8 mouse cellular contexts compared by ENCODE assay signal in the genomic region with DNA sequence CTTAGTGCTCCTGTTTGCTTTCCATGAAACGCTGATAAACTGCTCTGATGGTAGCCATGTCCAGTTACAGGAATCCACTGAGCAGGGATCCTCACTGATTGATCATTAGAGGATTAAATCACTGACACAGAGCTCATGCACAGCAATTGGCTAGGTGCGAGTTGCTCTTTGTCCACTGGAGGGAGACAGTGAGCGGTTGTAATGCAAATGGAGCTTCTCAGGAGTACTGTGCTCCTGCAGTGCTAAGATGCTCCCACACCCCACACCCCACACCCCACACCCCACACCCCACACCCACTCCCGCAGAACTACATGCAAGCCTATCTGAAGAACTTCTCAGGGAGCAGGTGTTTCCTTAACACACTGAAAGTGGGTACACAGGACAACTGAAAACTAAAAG. TPM values are rescaled to one million over a fixed set of nuclear protein-coding genes. Genes with fewer than 3 reads are reported as not detected.
DNase-seq lines count a peak whose midpoint lies in the region; ATAC-seq lines count a peak whose summit lies in the region.
"Not testable (repeated sequence)": the region's sequence is repeated elsewhere in the genome, so short reads cannot be mapped to it uniquely, and the experiment has no call there.

No protein-coding gene starts in this region.

- H3K9me3 ChIP-seq in intestine, embryonic 16.5 days (ENCODE audit: control insufficient read depth, low read length): not testable (repeated sequence)

- H3K9ac ChIP-seq in intestine, embryonic 16.5 days (ENCODE audit: low read depth, low read length): not testable (repeated sequence)

- H3K27ac ChIP-seq in intestine, embryonic 16.5 days (ENCODE audit: low read length): not testable (repeated sequence)

- not testable (repeated sequence) for H3K4me1 ChIP-seq in intestine, embryonic 16.5 days (ENCODE audit: control insufficient read depth, insufficient read depth, low read length)

- WGBS in intestine, embryonic 16.5 days: 6% methylated on average over 4 of the region's 4 CpGs

- DNase-seq in R1 (ENCODE audit: low read depth, low spot score): peak; percentile 58
- DNase-seq in gastrocnemius, adult 8-10 months (ENCODE audit: low spot score in 2 of 2): peak; percentile 5 to 20
- DNase-seq in left cerebral cortex, adult 18-20 months (ENCODE audit: low spot score in 2 of 2): peak; percentile 80 to 84
- DNase-seq in retina, postnatal 7 days (ENCODE audit: low read depth, low spot score): peak; percentile 30
- peak; percentile 82 for DNase-seq in thymus, postnatal 4 days

- not testable (repeated sequence) for H3K36me3 ChIP-seq in intestine, embryonic 16.5 days (ENCODE audit: control insufficient read depth, insufficient read depth, low read length)

- not testable (repeated sequence) for H3K27me3 ChIP-seq in intestine, embryonic 16.5 days (replicated peaks; ENCODE audit: control insufficient read depth, insufficient read depth, low read length)

- ATAC-seq in common myeloid progenitor, adult 5-6 weeks (replicated peaks; ENCODE audit: low read depth, poor library complexity, severe bottlenecking): peak; percentile 76
- ATAC-seq in intestine, embryonic 16.5 days: 0 out of 2 replicates have a peak, but pooled peaks have one; percentile 40
- peak; percentile 83 for ATAC-seq in megakaryocyte, adult 5-6 weeks (ENCODE audit: poor library complexity, severe bottlenecking)

- H3K4me3 ChIP-seq in intestine, embryonic 16.5 days (ENCODE audit: low read length): not testable (repeated sequence)

- not testable (repeated sequence) for H3K4me2 ChIP-seq in intestine, embryonic 16.5 days (ENCODE audit: low read depth, low read length)

RNA-seq across cellular contexts. Expression of gene Ptger2, which starts 10.7 kb away (rescaled TPM):
- 2.7 and 2.8 TPM in 2 replicates for total RNA-seq in common myeloid progenitor, adult 5-6 weeks (2017)
- total RNA-seq in gastrocnemius, adult 8-10 months (2022): under 1 TPM in 2 of 4 experiments, not detected in 2; 0.07 to 0.19 TPM
- 1.3 and 1.5 TPM in 2 replicates for polyA plus RNA-seq in intestine, embryonic 16.5 days (2015; fragmentation: Nextera tagmentation; extraction: Ambion mirVana)
- under 1 TPM; 0.37 to 0.42 TPM for total RNA-seq in left cerebral cortex, adult 18-20 months (2021)
- total RNA-seq in megakaryocyte, adult 5-6 weeks (2015): 7.2 and 8.8 TPM in 2 replicates
- total RNA-seq in megakaryocyte, adult 5-6 weeks (2017): 4.9 and 6.7 TPM in 2 replicates

Comparison
In these comparisons a context has a peak if more than half of its experiments do, and no peak if none do; other contexts are left out.
1. DNase-seq: peak in every context shown above with its lines; median percentile 82 in left cerebral cortex, adult 18-20 months; 82 in thymus, postnatal 4 days; 58 in R1; 30 in retina, postnatal 7 days; 12 in gastrocnemius, adult 8-10 months.